Mouse (Mus musculus) neutrophil, adult 59 days (primary cell): ENCODE data around the gene Larp4. TPM values are rescaled to one million over a fixed set of nuclear protein-coding genes. Genes with fewer than 3 reads are reported as not detected.

Experiments used
- total RNA-seq, 2 experiments: library from RNA; stranded (reverse); gene quantifications; 1 replicate in 1 of 2; 2 replicates in 1 of 2; pipeline ENCODE4 v1.2.4; 2023

Gene Larp4
- 10 to 100 TPM; 37.1 to 42.9 TPM for total RNA-seq

DNA sequence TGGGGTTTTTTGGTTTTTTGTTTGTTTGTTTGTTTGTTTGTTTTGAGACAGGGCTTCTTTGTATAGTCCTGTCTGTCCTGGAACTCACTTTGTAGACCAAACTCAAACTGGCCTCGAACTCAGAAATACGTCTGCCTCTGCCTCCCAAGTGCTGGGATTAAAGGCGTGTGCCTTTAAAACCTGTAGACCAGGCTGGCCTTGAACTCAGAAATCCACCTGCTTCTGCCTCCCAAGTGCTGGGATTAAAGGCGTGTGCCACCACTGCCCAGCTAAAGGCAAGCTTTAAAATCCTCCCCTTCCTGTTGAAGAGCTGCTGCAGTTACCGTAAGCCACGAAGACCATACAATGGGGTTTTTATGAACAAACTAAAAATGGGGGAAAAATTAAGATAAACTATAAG is at the start of gene Larp4:
Larp4 (plus strand) TSS at position 301 of the 400 bp plus-strand sequence.

DNA sequence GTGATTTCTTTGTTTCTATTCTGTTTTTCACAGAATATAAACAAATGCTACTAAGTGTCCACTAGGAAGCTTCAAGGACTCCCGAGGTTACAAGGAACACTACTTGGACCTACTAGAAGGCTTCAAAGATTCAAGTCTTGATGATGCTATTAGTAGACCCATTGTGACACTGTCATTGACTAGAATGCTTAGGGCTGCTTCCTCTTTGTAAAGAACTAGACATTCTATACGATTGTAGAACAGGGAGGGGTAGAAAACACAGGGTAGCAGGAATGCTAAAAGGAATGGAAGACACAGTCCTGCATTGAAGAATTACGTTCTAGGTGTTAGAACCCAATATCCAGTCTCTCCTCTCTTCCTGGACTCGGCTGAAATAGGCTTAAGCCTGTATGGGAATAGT is 2.9 kb upstream of the Larp4 start, which contains the start of gene Fam186a:
Fam186a (minus strand) TSS at position 101 of the 400 bp plus-strand sequence.

DNA sequence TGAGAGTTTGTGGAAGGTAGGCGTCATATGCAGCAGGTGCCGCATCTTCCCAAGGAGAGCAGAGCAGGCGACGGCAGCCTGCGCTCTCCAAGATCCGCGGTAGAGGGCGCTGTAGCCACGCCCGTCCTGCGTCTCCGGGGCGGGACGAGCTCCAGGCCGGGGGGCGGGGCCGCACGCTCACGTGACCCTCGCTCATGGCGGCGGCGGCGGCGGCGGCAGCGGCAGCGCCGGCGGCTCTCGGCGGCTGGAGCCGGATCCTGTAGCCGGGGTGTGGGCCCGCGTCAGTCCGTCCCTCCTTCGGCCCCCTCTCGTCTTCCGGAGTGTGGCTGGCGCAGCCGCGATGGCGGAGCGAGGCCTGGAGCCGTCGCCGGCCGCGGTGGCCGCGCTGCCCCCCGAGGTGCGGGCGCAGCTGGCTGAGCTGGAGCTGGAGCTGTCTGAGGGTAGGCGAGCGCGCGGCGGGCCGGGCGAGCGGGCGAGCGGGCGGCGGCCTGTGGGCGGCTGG is 68.7 kb downstream of the Larp4 start, which contains the start of gene Dip2b:
Dip2b (plus strand) TSS at position 195 of the 502 bp plus-strand sequence.

Other genes with a start within 250 kb of the Larp4 start
- gene Cox14, start 244.4 kb upstream of the Larp4 start, total RNA-seq: 10 to 100 TPM; 39.8 to 49.0 TPM
- 10 to 100 TPM; 25.6 to 36.2 TPM for gene Cers5, start 197.2 kb upstream of the Larp4 start, total RNA-seq
- gene Lima1, start 94.6 kb upstream of the Larp4 start, total RNA-seq: 10 to 100 TPM; 17.1 to 18.0 TPM
- not detected for gene Fam186a, start 3.0 kb upstream of the Larp4 start, total RNA-seq
- gene Dip2b, start 68.6 kb downstream of the Larp4 start, total RNA-seq: 10 to 100 TPM; 30.1 to 30.4 TPM